Mouse (Mus musculus) left cerebral cortex, adult 9 months (tissue): ENCODE results near the gene Tent5b.
A peak's percentile ranks its signal among the peaks of the same experiment; 100 is the strongest.

Experiments used
- DNase-seq, 2 experiments: peaks; one replicate each; pipeline ENCODE4 v3.0.0; 2022; ENCODE audit warnings: low spot score in 2 of 2

The Tent5b gene

GRCm38 (mm10) chr4:133479458-133480184, at the start of gene Tent5b:
Gene Tent5b, plus strand, starts transcription at chr4:133480132.
- peak; percentile 95 to 98 for DNase-seq

GRCm38 (mm10) chr4:133431508-133431907, 48.4 kb upstream of the Tent5b start:
- no peak for DNase-seq

DNA sequence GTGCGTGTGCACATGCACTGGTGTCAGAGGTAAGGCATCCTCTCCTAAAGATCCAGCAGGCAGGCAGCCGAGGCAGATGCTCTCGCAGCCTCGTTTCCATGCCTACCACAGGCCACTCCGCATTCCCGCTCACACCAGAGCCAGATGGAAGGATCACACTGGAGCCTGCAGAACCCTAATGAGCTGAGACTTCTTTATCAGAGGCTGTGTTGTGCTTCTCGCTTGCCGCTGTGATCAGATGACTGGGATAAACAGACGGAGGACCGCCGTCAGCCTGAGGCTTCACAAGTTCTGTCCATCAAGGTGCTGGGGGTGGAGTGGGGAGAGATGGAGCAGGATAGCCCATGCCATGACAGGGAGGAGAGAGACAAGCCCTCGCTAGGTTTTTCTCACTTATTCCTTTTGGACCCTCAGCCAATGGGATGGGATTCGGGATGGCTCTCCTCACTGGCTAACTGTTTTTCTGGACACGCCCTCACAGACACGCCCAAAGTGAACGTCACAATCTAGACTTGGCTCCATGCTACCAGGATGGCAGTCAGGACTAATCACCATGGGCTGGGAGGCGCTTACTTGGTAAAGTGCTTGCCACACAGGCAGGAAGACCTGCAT, 47.3 kb upstream of the Tent5b start:
- DNase-seq: peak in 1 of 2 experiments; percentile 74

DNA sequence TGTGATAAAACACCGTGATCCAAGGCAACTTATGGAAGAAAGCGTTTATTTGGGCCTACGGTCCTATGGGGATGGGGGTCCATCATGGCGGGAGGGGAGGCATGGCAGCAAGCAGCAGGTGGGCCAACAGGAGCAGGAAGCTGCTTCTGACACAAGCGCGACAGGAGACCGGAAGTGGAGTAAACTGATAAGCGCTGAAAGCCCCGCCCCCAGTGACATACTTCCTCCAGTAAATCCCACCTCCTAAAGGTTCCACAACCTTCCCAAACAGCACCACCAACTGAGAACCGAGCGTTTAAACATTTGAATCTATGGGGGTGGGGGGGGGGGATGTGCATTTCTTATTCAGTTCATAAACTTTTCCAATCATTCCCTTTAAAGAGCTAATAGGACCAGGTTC, 44.0 kb upstream of the Tent5b start:
- DNase-seq: no peak

DNA sequence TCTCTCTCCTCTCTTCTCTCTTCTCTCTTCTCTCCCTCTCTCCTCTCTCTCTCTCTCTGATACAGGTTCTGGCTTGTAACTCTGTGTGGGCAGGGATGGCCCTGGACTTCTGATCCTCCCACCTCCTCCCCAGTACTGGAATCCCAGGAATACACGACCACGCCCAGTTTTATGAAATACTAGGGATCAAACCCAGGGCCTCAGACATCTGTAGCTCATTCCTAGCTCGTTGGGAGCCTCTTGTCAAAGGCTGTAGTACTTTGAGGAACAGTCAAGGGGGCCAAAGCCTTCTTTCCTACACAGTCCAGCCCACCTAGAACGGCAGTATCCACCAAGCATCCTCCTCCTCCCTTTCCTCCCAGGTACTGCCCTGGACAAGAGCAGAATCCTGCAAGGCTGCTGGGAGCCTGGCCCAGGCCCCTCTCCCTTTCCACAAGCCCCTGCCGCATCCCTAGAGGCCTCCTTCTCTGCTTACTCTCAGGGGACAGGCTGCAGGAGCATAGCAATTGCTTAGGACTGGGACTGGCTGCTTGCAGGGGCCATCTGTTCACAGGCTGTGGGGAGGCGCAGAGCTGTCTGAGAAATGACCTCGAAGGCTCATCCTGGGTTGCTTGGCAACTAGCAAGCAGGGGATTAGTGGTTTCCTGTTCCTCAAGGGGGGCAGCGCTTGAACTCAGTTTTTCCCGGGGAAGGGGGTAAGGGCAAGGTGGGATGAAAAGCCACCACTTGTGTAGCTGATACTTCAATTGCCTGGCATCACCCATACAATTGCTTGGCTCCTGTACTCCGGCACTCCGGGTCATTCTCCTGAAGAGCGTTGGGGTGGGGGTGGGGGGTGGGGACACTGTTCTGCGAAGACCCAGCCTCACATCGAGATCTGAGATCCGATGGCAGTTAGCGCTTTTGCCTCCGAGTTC, 40.2 kb upstream of the Tent5b start:
- no peak for DNase-seq

GRCm38 (mm10) chr4:133440377-133440795, 39.5 kb upstream of the Tent5b start:
- no peak for DNase-seq

GRCm38 (mm10) chr4:133442194-133442593, 37.7 kb upstream of the Tent5b start:
- DNase-seq: no peak

DNA sequence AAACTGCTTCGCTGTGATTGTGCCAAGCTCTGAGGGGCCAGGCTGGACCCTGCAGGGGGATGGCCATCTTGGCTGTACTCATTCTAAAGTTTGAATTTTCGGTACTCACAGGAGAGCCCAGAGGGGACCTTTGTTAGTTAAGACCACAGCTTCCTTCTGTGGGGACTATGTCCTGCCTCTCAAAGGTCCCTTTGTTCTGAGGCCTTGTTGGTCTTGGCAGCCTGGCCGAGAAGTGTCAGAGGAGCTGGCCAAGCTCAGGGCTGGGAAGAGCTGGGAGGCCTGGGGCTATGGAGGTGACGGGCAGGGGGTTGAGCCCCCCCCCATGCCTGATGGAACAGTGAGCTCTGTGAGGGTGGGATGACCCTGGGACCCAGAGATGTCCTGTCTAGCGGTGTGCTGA, 36.8 kb upstream of the Tent5b start:
- no peak for DNase-seq

DNA sequence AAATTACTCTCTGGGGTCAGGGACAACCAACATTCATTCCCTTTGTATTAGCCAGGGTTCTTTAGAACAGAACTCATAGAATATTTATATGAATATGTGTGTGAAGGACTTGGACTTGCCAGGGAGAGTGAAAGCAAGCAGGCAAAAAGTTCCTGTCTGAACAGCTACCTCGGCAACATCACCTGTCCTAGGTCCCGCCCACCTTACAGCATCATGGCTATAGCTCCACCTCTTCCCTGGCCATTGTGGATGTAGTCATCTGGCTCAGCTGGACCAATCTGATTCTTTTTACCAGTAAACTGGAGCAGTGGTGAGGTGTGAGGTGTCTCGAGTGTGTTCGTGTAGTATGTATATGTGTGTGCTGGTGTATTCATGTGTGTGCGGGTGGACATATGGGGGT, 34.2 kb upstream of the Tent5b start:
- DNase-seq: no peak

DNA sequence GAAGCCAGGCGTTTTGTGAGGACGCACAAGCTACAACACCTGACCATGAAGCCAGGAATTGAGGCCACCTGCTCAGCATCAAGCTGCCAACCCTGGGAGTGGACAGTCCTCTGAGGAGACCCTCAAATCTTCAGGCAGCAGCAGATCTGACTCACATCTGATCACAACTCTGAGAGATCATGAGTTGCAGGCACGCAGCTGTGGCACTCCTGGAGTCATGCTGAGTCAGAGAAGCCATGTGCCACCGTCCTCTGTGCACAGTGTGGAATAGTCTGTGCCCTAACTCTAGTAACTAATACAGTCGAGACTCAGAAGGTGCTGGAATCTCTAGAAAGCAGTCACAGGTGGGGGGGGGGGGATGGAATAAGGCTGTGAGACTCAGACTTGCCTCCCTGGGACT, 32.6 kb upstream of the Tent5b start:
- DNase-seq: no peak

GRCm38 (mm10) chr4:133447967-133448366, 32.0 kb upstream of the Tent5b start:
- DNase-seq: no peak

- DNase-seq: no peak
Observed at GRCm38 (mm10) chr4:133448708-133449388, 31.1 kb upstream of the Tent5b start.

DNA sequence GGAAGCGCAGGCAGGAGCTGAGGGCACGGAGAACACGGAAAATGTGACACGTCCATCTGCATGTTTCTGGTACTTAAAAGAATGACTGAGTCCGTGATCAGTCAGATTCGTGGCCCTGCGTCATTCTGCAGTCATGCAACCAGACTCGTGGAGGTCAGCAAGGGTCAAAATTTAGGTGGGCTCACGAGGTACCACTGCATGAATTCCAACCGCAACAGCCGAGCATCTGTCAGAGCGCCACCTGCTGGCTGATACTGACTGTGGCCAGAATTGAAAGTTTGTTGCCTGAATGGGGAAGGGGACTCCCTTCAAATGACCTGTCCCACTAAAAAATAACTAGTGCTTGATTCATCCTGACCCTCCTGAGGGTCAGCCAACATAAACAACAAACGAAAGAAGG, 30.2 kb upstream of the Tent5b start:
- DNase-seq: peak in 1 of 2 experiments; percentile 42

- DNase-seq: peak in 1 of 2 experiments; percentile 90
Observed at GRCm38 (mm10) chr4:133451536-133451935, 28.4 kb upstream of the Tent5b start.

GRCm38 (mm10) chr4:133452433-133452832, 27.5 kb upstream of the Tent5b start:
- no peak for DNase-seq

DNA sequence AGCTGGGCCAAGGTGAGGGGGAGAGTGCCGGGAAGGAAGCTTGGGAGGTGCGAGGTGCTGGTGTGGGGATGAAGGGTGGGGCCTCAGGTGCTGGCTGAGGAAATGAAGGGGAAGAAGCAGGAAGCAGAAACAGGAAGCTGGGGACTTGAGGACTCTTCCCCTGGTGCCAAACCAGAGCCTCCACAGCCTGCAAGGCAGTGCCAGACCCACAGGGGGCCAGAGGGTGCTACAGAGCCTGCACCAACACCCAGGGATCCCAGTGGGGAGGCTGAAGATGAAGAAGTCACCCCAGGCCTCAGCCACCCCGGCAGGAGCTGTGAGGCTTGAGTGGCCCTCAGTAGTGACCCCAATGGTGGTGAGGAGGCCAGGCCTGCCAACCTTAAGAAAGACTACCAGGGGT, 21.9 kb upstream of the Tent5b start:
- no peak for DNase-seq

GRCm38 (mm10) chr4:133460006-133460405, 19.9 kb upstream of the Tent5b start:
- DNase-seq: no peak

GRCm38 (mm10) chr4:133460796-133461325, 19.1 kb upstream of the Tent5b start:
- DNase-seq: no peak

DNA sequence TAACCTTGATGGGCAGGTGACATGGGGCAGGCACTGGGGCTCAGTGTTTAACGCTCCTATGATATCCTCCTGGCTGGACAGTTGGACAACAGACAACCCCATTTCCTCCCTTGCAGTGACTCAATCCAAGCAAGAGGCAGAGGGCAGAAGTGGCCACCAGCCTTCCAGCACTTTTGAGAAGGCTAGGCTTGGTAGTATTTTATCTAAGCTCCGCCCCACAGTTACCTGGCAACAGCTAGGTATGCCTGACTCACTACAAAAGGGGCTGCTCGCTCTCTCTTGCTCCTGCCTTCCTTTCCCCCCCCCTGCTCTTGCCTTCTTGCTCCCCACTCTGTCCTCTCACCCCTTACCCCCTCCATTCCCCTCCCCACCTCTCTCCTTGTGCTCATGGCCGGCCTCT, 18.6 kb upstream of the Tent5b start:
- no peak for DNase-seq

GRCm38 (mm10) chr4:133463184-133463583, 16.7 kb upstream of the Tent5b start:
- DNase-seq: no peak

GRCm38 (mm10) chr4:133468080-133468479, 11.9 kb upstream of the Tent5b start:
- DNase-seq: peak; percentile 42 to 75

DNA sequence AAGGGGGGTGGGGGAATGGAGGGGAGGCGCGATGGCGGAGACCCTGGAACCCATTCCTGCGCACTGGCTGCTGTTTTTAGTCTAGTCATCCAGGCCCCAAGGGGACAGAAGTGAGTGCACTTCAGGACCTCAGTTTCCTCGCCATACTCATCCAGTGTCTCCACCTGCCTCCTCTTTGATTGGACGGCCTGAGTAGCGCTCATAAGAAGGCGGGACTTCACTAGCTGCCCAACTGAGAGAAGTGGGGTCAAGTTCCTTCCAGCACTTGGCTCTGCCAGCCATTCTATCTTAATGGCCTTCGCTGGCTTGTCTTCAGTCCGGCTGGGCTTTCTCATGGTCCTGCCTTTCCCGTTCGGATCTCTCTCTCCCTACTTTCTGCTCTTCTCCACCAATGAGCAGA, 10.8 kb upstream of the Tent5b start:
- DNase-seq: no peak
